Mouse (Mus musculus) thymus, postnatal 4 days (tissue): Measurements from ENCODE around the gene Ssh1.

Experiments
- DNase-seq: peaks from one replicate; pipeline ENCODE4 v3.0.0; 2021

The Ssh1 gene

DNA sequence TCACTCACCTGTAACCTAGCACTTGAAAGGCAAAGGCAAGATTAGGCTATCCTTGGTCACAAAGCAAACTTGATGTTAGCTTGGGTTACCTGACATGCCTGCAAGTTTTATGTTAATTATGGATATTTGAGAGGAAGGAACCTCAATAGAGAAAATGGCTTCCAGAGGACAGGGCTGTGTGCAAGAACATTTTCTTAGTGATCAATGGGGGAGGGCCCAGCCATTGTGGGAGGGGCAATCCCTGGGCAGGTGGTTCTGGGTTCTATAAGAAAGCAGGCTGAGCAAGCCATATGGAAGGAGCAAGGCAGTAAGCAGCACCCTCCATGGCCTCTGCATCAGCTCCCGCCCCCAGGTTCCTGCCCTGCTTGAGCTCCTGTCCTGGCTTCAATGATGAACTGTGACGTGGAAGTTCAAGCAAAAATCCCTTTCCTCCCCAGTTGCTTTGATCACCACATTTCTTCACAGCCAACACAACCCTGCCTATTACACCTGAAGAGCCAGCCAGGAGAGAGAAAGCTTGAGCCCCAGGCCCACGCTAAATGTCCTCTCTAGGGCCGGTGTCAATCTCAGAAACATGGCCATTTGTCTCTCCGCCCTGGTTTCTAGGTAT is 105.4 kb downstream of the Ssh1 start:
- no peak for DNase-seq

DNA sequence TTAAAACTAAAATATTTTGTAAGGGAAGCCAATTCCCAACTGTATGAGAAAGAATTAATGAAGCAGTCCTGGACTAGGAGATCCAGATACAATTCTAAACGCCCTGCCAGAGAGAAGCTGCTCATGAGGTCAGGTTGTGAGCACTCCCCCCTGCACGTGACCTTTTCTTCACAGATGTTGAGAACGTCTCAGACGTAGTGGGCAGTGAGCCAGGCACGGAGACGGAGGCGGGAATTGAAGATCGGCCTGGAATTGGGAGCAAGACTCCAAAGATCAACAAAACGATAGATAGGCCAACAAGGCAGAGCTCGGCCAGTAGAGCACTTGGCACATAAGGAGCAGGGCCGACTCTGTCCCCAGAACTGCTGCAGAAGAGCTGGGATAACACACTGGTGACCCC is 106.6 kb downstream of the Ssh1 start:
- no peak for DNase-seq
